Mouse (Mus musculus) midbrain, embryonic 12.5 days (tissue): ENCODE data around the gene Fcrlb. TPM values are rescaled to one million over a fixed set of nuclear protein-coding genes. Genes with fewer than 3 reads are reported as not detected.

Experiments
- ATAC-seq: fragments of 200-750 bp; cut with Nextera tagmentation; 2 replicates; pipeline ENCODE4 v1.8.0; 2017; ENCODE audit warnings: low read depth, moderate TSS enrichment, moderate library complexity; ENCODE audit not compliant: low FRiP score
- H3K27ac ChIP-seq: fragments of 300-500 bp; sonication (generic); replicated peaks from 2 replicates; pipeline ENCODE4 v1.5.1; 2016; ENCODE audit warnings: mild to moderate bottlenecking
- H3K27me3 ChIP-seq: fragments of 300-500 bp; sonication (generic); 2 replicates; pipeline ENCODE4 v1.6.1; 2016; ENCODE audit warnings: mild to moderate bottlenecking
- H3K36me3 ChIP-seq: fragments of 300-500 bp; sonication (generic); 2 replicates; pipeline ENCODE4 v1.6.1; 2016
- H3K4me1 ChIP-seq: fragments of 300-500 bp; sonication (generic); 2 replicates; pipeline ENCODE4 v1.6.1; 2016
- H3K4me2 ChIP-seq: fragments of 300-500 bp; sonication (generic); replicated peaks from 2 replicates; pipeline ENCODE4 v1.6.1; 2016; ENCODE audit warnings: mild to moderate bottlenecking, moderate library complexity
- H3K4me3 ChIP-seq: fragments of 300-500 bp; sonication (generic); 2 replicates; pipeline ENCODE4 v1.5.1; 2016; ENCODE audit warnings: mild to moderate bottlenecking
- H3K9ac ChIP-seq: fragments of 300-500 bp; sonication (generic); replicated peaks from 2 replicates; pipeline ENCODE4 v1.6.1; 2016; ENCODE audit warnings: mild to moderate bottlenecking, moderate library complexity
- H3K9me3 ChIP-seq: fragments of 300-500 bp; sonication (generic); 2 replicates; pipeline ENCODE4 v1.6.1; 2016; ENCODE audit warnings: mild to moderate bottlenecking
- WGBS: fragments of 180-500 bp; shearing (Covaris S2); methylation state at CpG from one replicate; pipeline ENCODE4 v1.1.7; 2016; 5-methylcytosine and 5-hydroxymethylcytosine counted together
- polyA plus RNA-seq: library from polyadenylated mRNA; unstranded; fragments of >200 nt; fragmentation: Nextera tagmentation; extraction: Ambion mirVana; gene quantifications from 2 replicates; pipeline ENCODE4 v1.2.1, GENCODE M21; 2016

Gene Fcrlb
- polyA plus RNA-seq, 1 experiment from 2014 or later: 0.14 TPM

GRCm38 (mm10) chr1:170907111-170907455 is 5.7 kb downstream of the Fcrlb start:
- Histone ChIP-seq H3K4me1 (peaks cover 8% of the 10 kb centered on the region; the same call in 1 of the 2 replicates), H3K27ac (no peak overlapping the region), H3K27me3 (peaks cover 72% of the 10 kb centered on the region), H3K4me2 (peak overlapping the region; percentile 90), H3K36me3 (no peaks in the 10 kb centered on the region), H3K9ac (peak overlapping the region; percentile 62; the same call in 1 of the 2 replicates), H3K4me3 (peak overlapping the region; percentile 62), H3K9me3 (no peaks in the 10 kb centered on the region)
- no peak for ATAC-seq
- 20% methylated on average over 11 of the region's 11 CpGs for WGBS

GRCm38 (mm10) chr1:170903485-170903884 is 9.3 kb downstream of the Fcrlb start:
- 84% methylated on average over 5 of the region's 5 CpGs for WGBS
- Histone ChIP-seq H3K4me3 (no peak overlapping the region), H3K4me2 (no peak overlapping the region), H3K9me3 (no peaks in the 10 kb centered on the region), H3K36me3 (no peaks in the 10 kb centered on the region), H3K9ac (no peak overlapping the region), H3K27ac (no peak overlapping the region), H3K4me1 (peaks cover 7% of the 10 kb centered on the region; the same call in 1 of the 2 replicates), H3K27me3 (peaks cover 60% of the 10 kb centered on the region)
- no peak for ATAC-seq

DNA sequence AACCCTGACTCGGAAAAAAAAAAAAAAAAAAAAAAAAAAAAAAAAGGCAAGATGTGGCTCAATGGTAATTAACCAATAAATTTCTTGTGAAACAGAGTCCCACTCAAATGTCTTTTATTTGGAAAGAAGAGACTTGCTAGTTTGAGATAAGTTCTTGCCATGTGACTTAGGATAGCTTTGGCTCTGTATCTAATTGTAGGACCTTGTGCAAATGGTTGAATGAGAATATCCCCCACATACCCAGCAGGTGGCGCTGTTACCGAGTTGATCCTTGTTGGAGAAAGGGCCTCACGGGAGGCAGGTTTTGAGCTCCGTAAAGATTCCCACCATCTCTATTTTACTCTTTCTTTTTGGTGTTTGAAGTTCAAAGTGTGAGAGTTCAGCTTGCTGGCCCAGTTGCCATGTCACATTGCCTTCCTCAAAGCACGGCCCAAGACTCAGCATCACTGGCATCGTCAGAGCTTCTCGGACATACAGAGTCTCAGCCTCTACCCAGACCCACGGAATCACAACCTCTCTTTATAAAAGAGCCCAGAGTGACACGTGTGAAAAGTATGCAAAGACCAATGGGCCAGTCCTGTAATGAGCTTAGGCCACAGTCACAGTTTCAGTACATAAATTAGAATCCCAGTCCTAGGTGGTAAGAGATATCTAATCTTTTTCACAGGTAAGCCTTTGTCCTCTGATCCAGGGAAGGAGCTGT is 11.1 kb downstream of the Fcrlb start:
- Histone ChIP-seq H3K4me1 (no peaks in the 10 kb centered on the region), H3K27me3 (peaks cover 44% of the 10 kb centered on the region), H3K9me3 (no peaks in the 10 kb centered on the region), H3K27ac (no peak overlapping the region), H3K4me2 (peak overlapping the region; percentile 39), H3K36me3 (no peaks in the 10 kb centered on the region), H3K4me3 (no peak overlapping the region), H3K9ac (no peak overlapping the region)
- peak; percentile 54; the same call in 1 of the 2 replicates for ATAC-seq
- WGBS: 30% methylated on average over 10 of the region's 10 CpGs

DNA sequence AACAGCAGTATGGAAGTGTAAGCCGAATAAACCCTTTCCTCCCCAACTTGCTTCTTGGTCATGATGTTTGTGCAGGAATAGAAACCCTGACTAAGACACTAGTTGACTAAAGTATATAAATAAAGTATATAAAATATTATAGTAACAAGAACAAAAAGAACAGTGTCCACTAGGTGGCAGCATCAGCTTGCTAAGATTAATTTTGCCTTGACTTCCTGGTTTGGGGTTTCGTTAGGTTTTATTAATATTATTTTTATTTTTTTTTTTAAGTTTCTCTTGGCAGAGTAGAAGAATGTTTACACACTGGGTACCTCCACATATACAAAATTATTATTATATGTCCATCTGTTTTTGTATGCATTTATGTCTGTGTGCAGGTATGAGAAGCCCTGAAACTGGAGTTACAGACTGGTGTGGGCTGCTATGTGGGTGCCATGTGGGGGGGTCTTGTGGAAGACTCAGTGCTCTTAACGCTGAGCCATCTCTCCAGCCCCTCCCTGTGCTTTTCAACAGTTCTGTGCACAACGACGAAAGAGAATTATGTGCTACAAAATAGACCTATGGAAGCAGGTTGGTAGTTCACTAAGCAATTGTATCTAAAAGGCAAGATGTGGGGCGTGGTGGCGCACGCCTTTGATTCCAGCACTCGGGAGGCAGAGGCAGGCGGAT is 11.8 kb downstream of the Fcrlb start:
- ATAC-seq: 0 out of 2 replicates have a peak, but pooled peaks have one; percentile 19
- 38% methylated on average over 10 of the region's 10 CpGs for WGBS
- H3K27me3 ChIP-seq: peaks cover 36% of the 10 kb centered on the region

GRCm38 (mm10) chr1:170898413-170899075 is 14.2 kb downstream of the Fcrlb start:
- no peak overlapping the region for H3K27ac ChIP-seq
- H3K27me3 ChIP-seq: peaks cover 17% of the 10 kb centered on the region
- no peaks in the 10 kb centered on the region for H3K4me1 ChIP-seq
- ATAC-seq: no peak
- no peak overlapping the region for H3K4me3 ChIP-seq
- no peaks in the 10 kb centered on the region for H3K36me3 ChIP-seq
- H3K9me3 ChIP-seq: no peaks in the 10 kb centered on the region
- WGBS: 81% methylated on average over 16 of the region's 16 CpGs
- H3K4me2 ChIP-seq: no peak overlapping the region
- H3K9ac ChIP-seq: no peak overlapping the region

More for the DNA sequence above, 11.8 kb downstream of the Fcrlb start:
- no peaks in the 10 kb centered on the region for H3K4me1 ChIP-seq
- H3K9me3 ChIP-seq: no peaks in the 10 kb centered on the region
- no peak overlapping the region for H3K27ac ChIP-seq
- H3K4me3 ChIP-seq: no peak overlapping the region
- no peaks in the 10 kb centered on the region for H3K36me3 ChIP-seq
- H3K4me2 ChIP-seq: no peak overlapping the region
- H3K9ac ChIP-seq: no peak overlapping the region

DNA sequence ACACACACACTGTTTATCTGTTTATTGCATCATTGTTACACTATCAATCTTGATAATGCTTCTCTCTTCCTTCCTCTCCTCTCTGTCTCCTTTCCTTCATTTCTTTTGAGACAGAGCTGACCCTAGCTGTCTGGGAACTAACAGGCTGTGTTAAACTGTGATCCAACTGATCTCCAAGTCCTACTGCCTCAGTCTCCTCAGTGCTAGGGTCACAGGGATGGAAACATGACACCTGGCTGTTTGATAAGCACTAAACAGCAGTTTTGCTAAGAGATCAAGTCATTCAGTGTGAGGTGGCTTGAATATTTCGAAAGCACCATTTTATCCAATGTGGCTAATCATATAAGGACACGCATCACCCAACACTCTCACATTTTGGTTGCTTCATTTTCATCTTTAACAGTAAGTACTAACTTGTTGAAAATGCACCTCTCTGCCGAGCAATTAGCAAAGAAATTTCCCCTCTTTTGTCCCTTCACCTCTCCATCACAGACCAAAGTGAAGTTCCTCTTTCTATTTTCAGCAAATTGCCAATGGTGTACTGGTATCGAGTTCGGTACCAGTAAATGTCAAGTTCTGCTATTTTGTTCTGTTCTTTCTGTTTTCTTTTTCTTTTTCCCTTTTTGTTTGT is 16.0 kb downstream of the Fcrlb start:
- 81% methylated on average over 5 of the region's 5 CpGs for WGBS
- no peak for ATAC-seq

GRCm38 (mm10) chr1:170894603-170895602 is 17.8 kb downstream of the Fcrlb start:
- Histone ChIP-seq H3K4me1 (no peaks in the 10 kb centered on the region), H3K9me3 (no peaks in the 10 kb centered on the region), H3K4me3 (no peak overlapping the region), H3K4me2 (no peak overlapping the region), H3K27me3 (no peaks in the 10 kb centered on the region; the same call in 1 of the 2 replicates), H3K27ac (no peak overlapping the region), H3K36me3 (no peaks in the 10 kb centered on the region), H3K9ac (no peak overlapping the region)
- 65% methylated on average over 9 of the region's 9 CpGs for WGBS
- ATAC-seq: 0 out of 2 replicates have a peak, but pooled peaks have one; percentile 38

More for the DNA sequence above, 16.0 kb downstream of the Fcrlb start:
- H3K27me3 ChIP-seq: peaks cover 2% of the 10 kb centered on the region; the same call in 1 of the 2 replicates
- no peaks in the 10 kb centered on the region for H3K9me3 ChIP-seq
- no peaks in the 10 kb centered on the region for H3K36me3 ChIP-seq
- no peak overlapping the region for H3K9ac ChIP-seq
- H3K4me3 ChIP-seq: no peak overlapping the region
- no peak overlapping the region for H3K27ac ChIP-seq
- H3K4me2 ChIP-seq: no peak overlapping the region
- H3K4me1 ChIP-seq: no peaks in the 10 kb centered on the region

DNA sequence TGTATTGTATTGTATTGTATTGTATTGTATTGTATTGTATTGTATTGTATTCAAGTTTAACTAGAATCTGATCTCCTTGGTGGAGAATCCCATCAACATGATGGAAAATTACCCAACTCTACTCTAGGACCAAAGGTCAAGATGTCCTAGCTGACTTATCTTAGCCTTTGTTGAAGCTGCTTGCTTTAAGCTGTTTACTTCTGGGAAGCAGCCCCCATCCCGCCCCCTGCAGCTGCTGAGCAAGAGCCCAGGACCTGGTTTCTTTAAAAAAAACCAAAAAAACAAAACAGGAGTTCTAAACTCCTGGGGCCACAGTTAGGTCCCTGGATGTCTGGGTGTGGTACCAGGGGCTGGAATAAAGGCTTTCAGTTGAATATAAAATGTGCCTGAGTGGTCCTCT is 20.5 kb downstream of the Fcrlb start:
- no peaks in the 10 kb centered on the region for H3K4me1 ChIP-seq
- 68% methylated on average over 1 of the region's 1 CpGs for WGBS
- no peaks in the 10 kb centered on the region for H3K36me3 ChIP-seq
- no peak overlapping the region for H3K4me3 ChIP-seq
- no peak overlapping the region for H3K4me2 ChIP-seq
- H3K27me3 ChIP-seq: no peaks in the 10 kb centered on the region; the same call in 1 of the 2 replicates
- no peak for ATAC-seq
- H3K27ac ChIP-seq: no peak overlapping the region
- no peaks in the 10 kb centered on the region for H3K9me3 ChIP-seq
- H3K9ac ChIP-seq: no peak overlapping the region

GRCm38 (mm10) chr1:170891646-170892045 is 21.1 kb downstream of the Fcrlb start:
- 88% methylated on average over 2 of the region's 2 CpGs for WGBS
- H3K27ac ChIP-seq: no peak overlapping the region
- no peaks in the 10 kb centered on the region for H3K9me3 ChIP-seq
- no peaks in the 10 kb centered on the region for H3K36me3 ChIP-seq
- H3K4me1 ChIP-seq: no peaks in the 10 kb centered on the region
- H3K27me3 ChIP-seq: no peaks in the 10 kb centered on the region; the same call in 1 of the 2 replicates
- H3K9ac ChIP-seq: no peak overlapping the region
- no peak overlapping the region for H3K4me3 ChIP-seq
- H3K4me2 ChIP-seq: no peak overlapping the region
- ATAC-seq: no peak

GRCm38 (mm10) chr1:170889310-170889709 is 23.4 kb downstream of the Fcrlb start:
- no peak overlapping the region for H3K9ac ChIP-seq
- H3K36me3 ChIP-seq: no peaks in the 10 kb centered on the region
- peaks cover 4% of the 10 kb centered on the region for H3K4me1 ChIP-seq
- H3K4me2 ChIP-seq: no peak overlapping the region
- H3K27me3 ChIP-seq: no peaks in the 10 kb centered on the region
- no peak overlapping the region for H3K4me3 ChIP-seq
- H3K9me3 ChIP-seq: no peaks in the 10 kb centered on the region
- 76% methylated on average over 4 of the region's 4 CpGs for WGBS
- H3K27ac ChIP-seq: no peak overlapping the region
- ATAC-seq: no peak

GRCm38 (mm10) chr1:170886044-170886458 is 26.7 kb downstream of the Fcrlb start:
- WGBS: 53% methylated on average over 6 of the region's 6 CpGs
- Histone ChIP-seq H3K27ac (no peak overlapping the region), H3K9me3 (no peaks in the 10 kb centered on the region), H3K4me3 (no peak overlapping the region), H3K4me1 (peaks cover 7% of the 10 kb centered on the region), H3K9ac (no peak overlapping the region), H3K36me3 (peaks cover 3% of the 10 kb centered on the region; the same call in 1 of the 2 replicates), H3K27me3 (no peaks in the 10 kb centered on the region), H3K4me2 (no peak overlapping the region)
- no peak for ATAC-seq
